Mouse (Mus musculus): ENCODE measurements around the gene Rpl29. TPM values are rescaled to one million over a fixed set of nuclear protein-coding genes. Genes with fewer than 3 reads are reported as not detected.

Gene Rpl29
- polyA plus RNA-seq, 1 experiment from 2014 or later: 1,077 TPM

- H3K4me3 ChIP-seq (replicated peaks): no peak overlapping the region
- ATAC-seq (replicated peaks; ENCODE audit: low FRiP score): peak; percentile 29; the same call in 1 of the 2 replicates
- H3K4me1 ChIP-seq: peaks cover 34% of the 10 kb centered on the region
- peak overlapping the region; percentile 1; the same call in 1 of the 2 replicates for H3K27ac ChIP-seq
- H3K36me3 ChIP-seq: no peaks in the 10 kb centered on the region
- no peak overlapping the region for H3K4me2 ChIP-seq
- WGBS: 18% methylated on average over 6 of the region's 6 CpGs
- no peaks in the 10 kb centered on the region for H3K27me3 ChIP-seq
- no peaks in the 10 kb centered on the region for H3K9me3 ChIP-seq (replicated peaks)
- H3K9ac ChIP-seq: no peak overlapping the region
Observed at GRCm38 (mm10) chr9:106405275-106405674, 24.0 kb upstream of the Rpl29 start.

- H3K4me2 ChIP-seq: no peak overlapping the region
- peak; percentile 7; the same call in 1 of the 2 replicates for ATAC-seq (replicated peaks; ENCODE audit: low FRiP score)
Observed at GRCm38 (mm10) chr9:106406443-106407078, 22.7 kb upstream of the Rpl29 start.

GRCm38 (mm10) chr9:106409096-106409495 lies 20.2 kb upstream of the Rpl29 start:
- H3K27me3 ChIP-seq: no peaks in the 10 kb centered on the region
- H3K4me1 ChIP-seq: peaks cover 53% of the 10 kb centered on the region
- H3K9me3 ChIP-seq (replicated peaks): no peaks in the 10 kb centered on the region
- H3K9ac ChIP-seq: no peak overlapping the region
- H3K4me2 ChIP-seq: no peak overlapping the region
- WGBS: 97% methylated on average over 4 of the region's 4 CpGs
- ATAC-seq (replicated peaks; ENCODE audit: low FRiP score): no peak
- H3K27ac ChIP-seq: no peak overlapping the region
- H3K36me3 ChIP-seq: no peaks in the 10 kb centered on the region
- no peak overlapping the region for H3K4me3 ChIP-seq (replicated peaks)

More at GRCm38 (mm10) chr9:106406443-106407078, 22.7 kb upstream of the Rpl29 start:
- H3K27ac ChIP-seq: peak overlapping the region; percentile 24; the same call in 1 of the 2 replicates
- H3K9ac ChIP-seq: no peak overlapping the region
- 25% methylated on average over 8 of the region's 8 CpGs for WGBS
- no peaks in the 10 kb centered on the region for H3K9me3 ChIP-seq (replicated peaks)
- peaks cover 43% of the 10 kb centered on the region for H3K4me1 ChIP-seq
- no peaks in the 10 kb centered on the region for H3K36me3 ChIP-seq
- H3K4me3 ChIP-seq (replicated peaks): no peak overlapping the region
- H3K27me3 ChIP-seq: no peaks in the 10 kb centered on the region

- H3K9me3 ChIP-seq (replicated peaks): no peaks in the 10 kb centered on the region
- H3K4me1 ChIP-seq: peaks cover 44% of the 10 kb centered on the region
- no peak overlapping the region for H3K4me2 ChIP-seq
- H3K27ac ChIP-seq: no peak overlapping the region
- no peak overlapping the region for H3K9ac ChIP-seq
- no peaks in the 10 kb centered on the region for H3K27me3 ChIP-seq
- 84% methylated on average over 2 of the region's 2 CpGs for WGBS
- H3K36me3 ChIP-seq: no peaks in the 10 kb centered on the region
- ATAC-seq (replicated peaks; ENCODE audit: low FRiP score): no peak
- H3K4me3 ChIP-seq (replicated peaks): no peak overlapping the region
Observed at GRCm38 (mm10) chr9:106410086-106410650, 19.1 kb upstream of the Rpl29 start.

GRCm38 (mm10) chr9:106411091-106411594 lies 18.1 kb upstream of the Rpl29 start:
- Histone ChIP-seq H3K36me3 (no peaks in the 10 kb centered on the region), H3K9me3 (replicated peaks) (no peaks in the 10 kb centered on the region), H3K4me1 (peaks cover 35% of the 10 kb centered on the region), H3K9ac (no peak overlapping the region), H3K27me3 (no peaks in the 10 kb centered on the region), H3K27ac (no peak overlapping the region), H3K4me3 (replicated peaks) (no peak overlapping the region), H3K4me2 (no peak overlapping the region)
- no peak for ATAC-seq (replicated peaks; ENCODE audit: low FRiP score)
- 64% methylated on average over 9 of the region's 9 CpGs for WGBS

GRCm38 (mm10) chr9:106411729-106412128 lies 17.5 kb upstream of the Rpl29 start:
- Histone ChIP-seq H3K9me3 (replicated peaks) (no peaks in the 10 kb centered on the region), H3K27ac (no peak overlapping the region), H3K4me1 (peaks cover 29% of the 10 kb centered on the region), H3K4me3 (replicated peaks) (no peak overlapping the region), H3K27me3 (no peaks in the 10 kb centered on the region), H3K4me2 (no peak overlapping the region), H3K36me3 (no peaks in the 10 kb centered on the region), H3K9ac (no peak overlapping the region)
- ATAC-seq (replicated peaks; ENCODE audit: low FRiP score): peak; percentile 47; the same call in 1 of the 2 replicates
- WGBS: 47% methylated on average over 6 of the region's 6 CpGs

- ATAC-seq (replicated peaks; ENCODE audit: low FRiP score): no peak
- Histone ChIP-seq H3K4me1 (peaks cover 28% of the 10 kb centered on the region), H3K27me3 (no peaks in the 10 kb centered on the region), H3K9me3 (replicated peaks) (no peaks in the 10 kb centered on the region), H3K27ac (no peak overlapping the region), H3K36me3 (no peaks in the 10 kb centered on the region), H3K9ac (no peak overlapping the region), H3K4me2 (no peak overlapping the region), H3K4me3 (replicated peaks) (no peak overlapping the region)
- 50% methylated on average over 3 of the region's 3 CpGs for WGBS
Observed at GRCm38 (mm10) chr9:106412210-106412609, 17.0 kb upstream of the Rpl29 start.

- Histone ChIP-seq H3K36me3 (no peaks in the 10 kb centered on the region), H3K4me3 (replicated peaks) (no peak overlapping the region), H3K27me3 (no peaks in the 10 kb centered on the region), H3K4me1 (peaks cover 42% of the 10 kb centered on the region), H3K4me2 (no peak overlapping the region), H3K9me3 (replicated peaks) (no peaks in the 10 kb centered on the region), H3K9ac (no peak overlapping the region), H3K27ac (no peak overlapping the region)
- WGBS: 68% methylated on average over 5 of the region's 5 CpGs
- no peak for ATAC-seq (replicated peaks; ENCODE audit: low FRiP score)
Observed at GRCm38 (mm10) chr9:106413606-106414005, 15.6 kb upstream of the Rpl29 start.

GRCm38 (mm10) chr9:106416826-106417225 lies 12.4 kb upstream of the Rpl29 start:
- WGBS: 83% methylated on average over 6 of the region's 6 CpGs

GRCm38 (mm10) chr9:106417841-106418625 lies 11.2 kb upstream of the Rpl29 start:
- Histone ChIP-seq H3K9ac (peak overlapping the region; percentile 34), H3K27ac (peak overlapping the region; percentile 50; the same call in 1 of the 2 replicates), H3K9me3 (replicated peaks) (no peaks in the 10 kb centered on the region), H3K27me3 (no peaks in the 10 kb centered on the region), H3K4me1 (peaks cover 56% of the 10 kb centered on the region), H3K4me3 (replicated peaks) (peak overlapping the region; percentile 32), H3K36me3 (no peaks in the 10 kb centered on the region), H3K4me2 (peak overlapping the region; percentile 70)
- peak; percentile 35 for ATAC-seq (replicated peaks; ENCODE audit: low FRiP score)
- 16% methylated on average over 29 of the region's 29 CpGs for WGBS

More at GRCm38 (mm10) chr9:106416826-106417225, 12.4 kb upstream of the Rpl29 start:
- Histone ChIP-seq H3K9ac (no peak overlapping the region), H3K27ac (no peak overlapping the region), H3K36me3 (no peaks in the 10 kb centered on the region), H3K4me1 (peaks cover 60% of the 10 kb centered on the region), H3K9me3 (replicated peaks) (no peaks in the 10 kb centered on the region), H3K4me3 (replicated peaks) (no peak overlapping the region), H3K4me2 (no peak overlapping the region), H3K27me3 (no peaks in the 10 kb centered on the region)
- no peak for ATAC-seq (replicated peaks; ENCODE audit: low FRiP score)

- Histone ChIP-seq H3K9ac (no peak overlapping the region), H3K36me3 (no peaks in the 10 kb centered on the region), H3K27me3 (no peaks in the 10 kb centered on the region), H3K9me3 (replicated peaks) (no peaks in the 10 kb centered on the region), H3K27ac (peak overlapping the region; percentile 69; the same call in 1 of the 2 replicates), H3K4me2 (peak overlapping the region; percentile 53), H3K4me1 (peaks cover 51% of the 10 kb centered on the region), H3K4me3 (replicated peaks) (peak overlapping the region; percentile 6; the same call in 1 of the 2 replicates)
- WGBS: 0% methylated on average over 2 of the region's 2 CpGs
- peak; percentile 33; the same call in 1 of the 2 replicates for ATAC-seq (replicated peaks; ENCODE audit: low FRiP score)
Observed at GRCm38 (mm10) chr9:106420608-106421007, 8.6 kb upstream of the Rpl29 start.

Measured in kidney, embryonic 15.5 days (tissue).